Mouse (Mus musculus) G1E (cell line): ENCODE measurements around the gene Tubb5.

Source experiments
- CTCF ChIP-seq: IDR thresholded peaks from 2 replicates; pipeline ENCODE4 v1.5.1; 2012; ENCODE audit warnings: low read depth, low read length, inconsistent platforms, mixed read lengths
- GATA1 ChIP-seq: IDR thresholded peaks from 2 replicates; pipeline ENCODE4 v1.6.1; 2012; ENCODE audit warnings: borderline replicate concordance, low read length, inconsistent platforms, mixed read lengths
- POLR2AphosphoS5 ChIP-seq: IDR thresholded peaks from 2 replicates; pipeline ENCODE4 v1.6.1; 2012; ENCODE audit warnings: low read depth, low read length, inconsistent platforms; ENCODE audit not compliant: insufficient replicate concordance
- TAL1 ChIP-seq: conservative IDR thresholded peaks from 2 replicates; pipeline ENCODE4 v1.6.1; 2012; ENCODE audit warnings: low read depth, low read length, inconsistent platforms, mixed read lengths

- TF ChIP-seq CTCF (no peak), POLR2AphosphoS5 (no peak), GATA1 (no peak), TAL1 (no peak)
These were observed 41.3 kb upstream of the Tubb5 start, which contains the start of gene Dhx16 for GRCm38 (mm10) chr17:35879245-35880057.
